Mouse (Mus musculus): ENCODE measurements around the gene 4930558K02Rik. TPM values are rescaled to one million over a fixed set of nuclear protein-coding genes. Genes with fewer than 3 reads are reported as not detected.

The 4930558K02Rik gene
- polyA plus RNA-seq (2015; fragmentation: Nextera tagmentation; extraction: Ambion mirVana): 0.21 TPM in 1 of 2 replicates, not detected in the other

DNA sequence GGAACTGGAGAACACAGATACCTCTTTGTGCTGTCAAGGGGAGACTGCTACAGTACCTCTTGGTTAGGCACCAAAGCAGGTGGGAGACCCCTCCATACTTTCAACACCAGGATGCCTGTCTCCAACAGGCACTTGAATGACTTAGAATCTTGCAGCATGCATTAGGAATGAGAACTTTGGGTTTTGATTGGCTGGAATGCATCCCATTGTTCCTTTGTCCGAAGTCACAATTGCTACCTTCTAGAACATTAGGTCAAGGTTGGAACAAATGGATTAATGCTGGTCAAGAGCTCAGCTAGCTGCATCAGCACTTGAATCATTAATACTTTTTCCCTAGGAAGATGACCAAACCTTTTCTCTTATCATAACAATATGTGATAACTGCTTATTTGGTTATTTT lies at the start of gene 4930558K02Rik:
4930558K02Rik (minus strand) TSS at position 101 of the 400 bp plus-strand sequence.

DNA sequence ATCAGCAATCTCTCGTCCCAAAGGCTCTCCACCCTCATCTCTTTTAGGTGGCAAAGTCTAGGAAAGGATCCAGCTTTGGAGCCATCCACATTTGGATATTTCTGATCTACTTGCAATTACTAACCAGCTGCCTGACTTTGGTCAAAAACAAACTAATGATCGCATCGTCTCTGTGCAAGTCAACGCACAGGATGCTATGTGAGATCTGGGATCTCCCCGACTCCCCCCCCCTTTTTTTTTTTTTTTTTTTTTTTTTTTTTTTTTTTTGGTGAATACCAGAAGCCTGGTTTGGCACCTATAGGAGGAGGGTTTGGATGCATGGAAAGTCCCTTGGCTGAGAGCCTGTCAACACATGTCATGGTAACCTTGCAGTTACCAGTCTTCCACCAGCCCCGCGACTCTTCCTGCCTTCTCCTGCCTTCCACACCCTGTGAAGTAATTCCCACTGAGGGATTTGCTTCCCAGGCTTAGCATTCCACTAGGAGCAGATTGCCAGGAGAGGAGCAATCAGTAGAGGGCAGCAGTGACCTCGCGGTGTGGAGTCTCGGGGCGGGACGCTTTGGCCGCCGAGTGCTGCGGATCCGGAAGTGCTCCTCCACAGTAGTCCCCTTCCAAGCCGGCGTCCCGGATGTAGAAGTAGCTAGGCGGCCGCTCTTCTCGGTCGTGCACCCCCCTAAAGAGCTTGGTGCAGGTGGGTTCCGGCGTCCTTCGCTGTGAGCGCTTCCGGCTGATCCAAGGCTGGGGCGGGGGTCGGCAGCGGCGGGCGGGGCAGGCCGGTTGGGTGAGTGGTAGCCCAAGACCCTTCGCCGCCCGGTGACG lies 10.6 kb downstream of the 4930558K02Rik start, which contains the start of gene Pigc:
Pigc (plus strand) TSS at position 598 of the 819 bp plus-strand sequence.

Other genes with a start within 250 kb of the 4930558K02Rik start
- gene Fasl, start 191.1 kb downstream of the 4930558K02Rik start, polyA plus RNA-seq (2015; fragmentation: Nextera tagmentation; extraction: Ambion mirVana): 0.13 TPM in 1 of 2 replicates, not detected in the other
- gene Suco, start 103.0 kb downstream of the 4930558K02Rik start, polyA plus RNA-seq (2015; fragmentation: Nextera tagmentation; extraction: Ambion mirVana): 23.3 and 24.9 TPM in 2 replicates
- gene Pigc, start 10.4 kb downstream of the 4930558K02Rik start, polyA plus RNA-seq (2015; fragmentation: Nextera tagmentation; extraction: Ambion mirVana): 27.5 and 27.6 TPM in 2 replicates

Data from neural tube, postnatal 0 days (tissue).